Mouse (Mus musculus) thymus, adult 2 months (tissue): Measurements from ENCODE around the gene Gm17455.

ENCODE experiments used
- CTCF ChIP-seq: fragments of 200-500 bp; IDR thresholded peaks from 2 replicates; pipeline ENCODE4 v1.5.1; 2012; ENCODE audit warnings: mild to moderate bottlenecking, control low read depth, low read length, moderate library complexity, borderline replicate concordance; ENCODE audit not compliant: control insufficient read depth, poor library complexity, insufficient read depth; ENCODE audit errors: extremely low read depth
- POLR2A ChIP-seq: fragments of 200-500 bp; IDR thresholded peaks from 2 replicates; pipeline ENCODE4 v1.6.1; 2012; ENCODE audit warnings: mild to moderate bottlenecking, low read length, control low read depth, moderate library complexity; ENCODE audit not compliant: control insufficient read depth, poor library complexity, insufficient read depth; ENCODE audit errors: extremely low read depth

- TF ChIP-seq POLR2A (no peak), CTCF (no peak)
Observed at GRCm38 (mm10) chr10:60350805-60351167, 48.7 kb upstream of the Gm17455 start.
